Mouse (Mus musculus): ENCODE data around the gene P4ha1.
"Not testable (repeated sequence)": the region's sequence is repeated elsewhere in the genome, so short reads cannot be mapped to it uniquely, and the experiment has no call there.

P4ha1 gene

GRCm38 (mm10) chr10:59368729-59369128 is 45.6 kb downstream of the P4ha1 start:
- DNase-seq (ENCODE audit: low spot score) = no peak

- DNase-seq (ENCODE audit: low spot score) = no peak
These were observed 46.3 kb downstream of the P4ha1 start for GRCm38 (mm10) chr10:59369426-59369825.

DNA sequence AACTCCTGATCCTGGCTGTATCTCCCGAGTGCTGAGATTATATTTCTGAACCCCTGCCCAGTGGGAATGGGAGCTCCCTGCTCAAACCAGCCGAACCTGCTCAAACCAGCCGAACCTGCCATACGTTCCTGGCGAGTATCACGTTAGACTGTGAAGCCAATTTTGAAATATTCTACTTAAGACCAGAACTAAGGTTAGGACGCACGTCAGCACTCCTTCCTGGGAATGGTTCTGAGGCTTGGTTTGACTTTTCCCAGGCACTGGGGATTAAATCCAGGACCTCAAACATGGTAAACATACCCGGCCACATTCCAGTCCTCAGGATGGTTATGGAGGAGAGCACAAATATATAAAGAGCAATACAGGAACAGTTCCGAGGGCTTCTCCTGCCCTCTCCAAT is 54.8 kb downstream of the P4ha1 start:
- DNase-seq (ENCODE audit: low spot score) = no peak

DNA sequence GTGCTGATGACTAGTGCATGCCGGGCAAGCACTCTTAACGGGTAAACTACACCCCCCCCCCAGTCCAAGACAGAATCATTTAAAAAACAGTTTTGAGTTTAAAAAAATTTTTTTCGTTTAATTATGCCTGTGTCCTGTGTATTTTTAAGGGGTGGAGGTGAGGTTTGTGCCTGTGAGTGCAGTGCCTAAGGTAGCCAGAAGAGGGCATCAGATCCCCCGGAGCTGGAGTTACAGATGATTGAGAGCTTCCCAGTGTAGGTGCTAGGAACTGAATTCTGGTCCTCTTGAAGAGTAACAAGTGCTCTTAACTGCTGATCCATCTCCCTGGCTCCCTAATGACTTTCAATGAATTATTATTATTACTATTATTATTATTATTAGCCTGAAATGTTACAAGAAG is 55.6 kb downstream of the P4ha1 start:
- DNase-seq (ENCODE audit: low spot score) = no peak

DNA sequence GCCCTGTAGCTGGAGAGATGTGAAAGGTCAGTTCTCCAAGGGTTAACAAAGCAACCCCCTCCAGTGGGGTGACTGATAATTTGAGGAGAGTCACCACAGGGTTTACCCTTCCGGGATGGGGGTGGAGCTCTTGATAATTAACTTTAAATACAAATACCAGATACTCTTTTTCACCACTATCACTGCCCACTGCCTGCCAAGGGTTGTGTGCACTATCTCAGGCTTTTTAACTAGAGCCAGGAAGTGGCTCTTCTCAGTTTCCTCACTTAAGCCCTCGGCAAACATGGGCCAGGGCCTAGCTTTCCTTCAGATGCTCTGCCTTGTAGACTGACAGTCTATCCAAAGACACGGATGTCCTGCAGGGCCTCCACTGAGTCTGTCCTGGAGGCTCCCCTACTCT is 56.8 kb downstream of the P4ha1 start:
- no peak for DNase-seq (ENCODE audit: low spot score)

- no peak for DNase-seq (ENCODE audit: low spot score)
These were observed 57.3 kb downstream of the P4ha1 start for GRCm38 (mm10) chr10:59380411-59380821.

GRCm38 (mm10) chr10:59381563-59381962 is 58.5 kb downstream of the P4ha1 start:
- DNase-seq (ENCODE audit: low spot score) = not testable (repeated sequence)

GRCm38 (mm10) chr10:59386951-59387350 is 63.9 kb downstream of the P4ha1 start:
- peak; percentile 63 for DNase-seq (ENCODE audit: low spot score)

DNA sequence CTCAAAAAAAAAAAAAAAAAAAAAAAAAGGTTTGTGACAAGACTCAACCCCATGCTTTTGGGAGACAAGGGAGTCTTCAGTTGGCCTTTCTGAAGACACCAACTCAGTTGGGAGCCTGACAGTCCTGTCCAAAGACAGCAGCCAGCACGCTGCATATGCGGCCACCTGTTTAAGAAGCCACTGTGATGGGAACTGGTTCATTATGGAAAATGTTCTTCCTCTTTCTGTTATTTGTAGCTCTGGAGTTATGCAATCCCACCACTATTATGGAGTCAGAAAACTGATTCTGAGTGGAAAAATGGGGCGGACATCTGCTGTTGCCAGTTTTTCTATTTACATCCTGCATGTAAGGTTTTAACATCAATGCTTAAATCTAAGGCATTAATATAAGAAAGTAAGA is 66.6 kb downstream of the P4ha1 start:
- DNase-seq (ENCODE audit: low spot score) = peak; percentile 12

GRCm38 (mm10) chr10:59391907-59392306 is 68.8 kb downstream of the P4ha1 start:
- no peak for DNase-seq (ENCODE audit: low spot score)

GRCm38 (mm10) chr10:59395461-59395860 is 72.4 kb downstream of the P4ha1 start, which contains the start of gene Gm10273:
TSS of gene Gm10273 (plus strand) at chr10:59395632.
- not testable (repeated sequence) for DNase-seq (ENCODE audit: low spot score)

DNA sequence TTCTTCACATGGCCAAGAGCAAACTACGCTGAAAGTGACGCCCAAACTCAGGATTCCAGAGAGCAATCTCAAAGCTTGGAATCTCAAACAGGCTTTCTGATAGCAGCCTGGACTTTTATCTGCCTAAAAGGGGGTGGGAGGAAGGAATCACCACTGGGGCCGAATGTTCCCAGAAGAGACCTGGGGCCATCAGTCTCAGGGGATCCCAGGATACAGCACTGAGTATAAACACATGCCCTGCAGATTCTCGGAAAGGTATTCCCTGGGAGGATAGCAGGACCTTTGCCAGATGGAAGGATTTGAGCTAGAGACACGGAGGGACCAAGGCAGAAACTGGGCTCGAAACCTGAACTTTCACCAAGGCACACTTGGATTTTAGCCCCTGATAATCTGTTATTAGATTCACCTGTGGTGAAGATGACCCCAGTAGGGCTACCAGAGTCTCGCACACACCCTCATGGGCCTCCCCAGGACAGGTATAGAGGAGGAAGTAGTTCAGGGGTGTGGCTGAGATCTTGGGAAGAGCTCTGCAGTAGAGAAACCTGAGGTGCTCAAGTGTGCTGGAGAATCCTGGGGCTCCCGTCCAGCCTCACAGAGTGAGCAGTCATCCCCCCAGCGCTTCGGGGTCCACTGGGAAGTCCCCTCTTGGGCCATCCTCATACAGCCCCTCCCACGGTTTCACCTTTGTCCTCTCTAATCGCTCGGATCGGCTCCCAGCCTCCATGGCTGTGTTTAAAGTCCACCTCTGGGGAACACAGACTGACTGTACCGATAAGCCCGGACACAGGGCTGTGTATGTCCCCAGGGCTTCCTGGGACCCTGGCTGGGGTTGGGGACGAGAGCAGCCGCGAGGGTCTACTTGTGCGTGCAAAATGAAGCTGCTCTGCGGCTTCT is 80.0 kb downstream of the P4ha1 start, which contains the start of gene Pla2g12b:
Pla2g12b (plus strand) TSS at position 762 of the 894 bp plus-strand sequence.
- DNase-seq (ENCODE audit: low spot score) = no peak

DNA sequence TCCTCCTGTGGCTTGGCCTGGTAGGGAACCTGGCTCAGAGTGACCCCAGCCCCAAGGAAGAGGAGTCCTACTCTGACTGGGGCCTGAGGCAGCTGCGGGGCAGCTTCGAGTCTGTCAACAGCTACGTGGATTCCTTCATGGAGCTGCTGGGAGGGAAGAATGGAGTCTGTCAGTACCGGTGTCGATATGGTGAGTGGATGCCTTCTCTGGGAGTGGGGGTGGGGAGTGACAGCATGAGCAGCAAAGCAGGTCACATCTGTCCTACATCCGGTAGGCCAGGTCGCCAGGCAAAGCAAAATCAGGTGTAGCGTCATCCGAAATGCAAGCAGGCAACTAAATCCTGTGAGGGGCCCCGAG is 80.7 kb downstream of the P4ha1 start:
- DNase-seq (ENCODE audit: low spot score) = no peak

DNA sequence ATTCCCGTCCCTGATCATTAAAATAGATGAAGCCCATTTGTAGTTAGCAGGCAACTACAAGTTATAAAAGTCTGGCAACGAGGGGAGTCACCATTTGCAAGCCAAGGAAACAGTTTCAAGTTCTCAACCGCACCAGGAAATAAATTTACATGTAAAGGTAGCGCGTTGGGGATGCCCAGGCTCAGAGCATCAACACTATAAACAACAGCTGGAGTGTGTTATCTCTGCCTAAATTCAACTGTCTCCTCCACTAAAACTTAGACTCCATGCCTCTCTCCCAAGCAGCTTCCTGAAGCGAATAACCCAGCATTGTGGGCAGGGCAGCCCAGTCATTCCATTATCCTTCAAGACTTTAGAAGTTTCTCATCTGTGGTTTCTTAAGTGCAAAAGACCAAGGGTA is 85.4 kb downstream of the P4ha1 start:
- DNase-seq (ENCODE audit: low spot score) = no peak

- DNase-seq (ENCODE audit: low spot score) = no peak
These were observed 87.2 kb downstream of the P4ha1 start for GRCm38 (mm10) chr10:59410264-59410663.

DNA sequence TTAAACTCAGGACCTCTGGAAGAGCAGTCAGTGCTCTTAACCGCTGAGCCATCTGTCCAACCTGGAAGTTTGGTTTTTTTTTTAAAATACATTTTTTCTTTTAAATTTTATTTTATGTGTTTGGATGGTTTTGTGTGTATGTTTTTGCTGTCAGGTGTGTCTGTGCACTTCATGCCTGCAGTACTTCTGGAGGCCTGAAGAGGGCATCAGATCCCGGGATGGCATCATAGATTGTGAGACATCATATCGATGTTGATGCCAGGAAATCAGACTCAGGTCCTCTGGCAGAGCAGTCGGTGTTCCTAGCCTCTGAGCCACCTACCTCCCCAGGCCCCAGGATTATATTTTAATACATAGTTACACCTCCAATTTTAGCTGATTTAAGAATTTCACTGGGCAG is 90.6 kb downstream of the P4ha1 start:
- no peak for DNase-seq (ENCODE audit: low spot score)

DNA sequence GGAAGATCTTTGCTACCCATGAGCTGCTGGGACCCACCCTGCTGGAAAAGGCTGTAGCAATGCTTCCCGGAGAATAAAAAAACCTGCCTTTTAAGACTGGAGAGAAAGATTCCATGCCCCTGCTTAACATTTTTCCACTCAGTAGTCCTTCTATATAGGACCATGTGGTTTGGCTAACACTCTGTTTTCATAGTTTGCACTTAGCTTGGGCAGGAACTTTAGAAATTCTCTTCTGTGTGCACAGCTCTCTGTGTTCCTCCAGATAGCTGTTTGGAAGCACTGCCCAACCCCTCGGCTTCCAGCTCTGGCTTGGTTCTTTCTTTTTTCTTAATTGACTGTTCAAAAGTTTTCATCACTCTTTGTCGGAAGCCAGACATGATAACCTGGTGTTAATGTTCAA is 93.5 kb downstream of the P4ha1 start:
- DNase-seq (ENCODE audit: low spot score) = no peak

- no peak for DNase-seq (ENCODE audit: low spot score)
These were observed 96.4 kb downstream of the P4ha1 start for GRCm38 (mm10) chr10:59419516-59419915.

Measured in layer of hippocampus, adult 11-12 months (tissue).